Mouse (Mus musculus): ENCODE results near the gene Hmgb1.
"Not testable (repeated sequence)": the region's sequence is repeated elsewhere in the genome, so short reads cannot be mapped to it uniquely, and the experiment has no call there.

Gene Hmgb1

DNA sequence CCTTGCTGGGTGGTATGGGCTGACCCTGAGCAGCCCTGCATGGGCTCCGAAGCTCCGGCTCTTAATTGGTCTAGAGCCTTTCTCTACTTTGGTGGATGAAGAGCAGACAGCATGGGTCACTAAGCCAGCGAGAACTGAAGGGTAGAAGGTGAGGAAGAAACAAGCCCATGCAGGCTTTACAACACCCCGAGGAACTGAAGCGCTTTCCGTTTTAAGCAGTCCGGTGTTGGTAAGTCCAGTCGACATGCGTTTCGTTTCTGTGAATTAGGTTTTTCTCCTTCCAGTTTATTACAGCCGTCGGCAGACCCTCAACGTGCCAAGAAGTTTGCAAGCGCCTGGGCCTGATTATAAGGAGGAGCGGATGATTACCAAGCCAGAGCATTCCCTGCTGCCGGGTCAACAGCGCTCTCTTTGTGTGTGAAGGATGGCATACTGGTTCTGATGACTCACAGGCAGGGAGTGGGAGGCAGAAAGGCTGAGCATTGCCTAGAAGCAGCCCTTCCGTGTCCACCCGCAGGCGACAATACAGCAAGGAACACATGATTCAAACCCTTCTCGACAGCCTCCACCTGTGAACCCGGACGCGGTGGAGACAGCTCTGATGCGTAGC, 40.4 kb downstream of the Hmgb1 start:
- DNase-seq: peak; percentile 16

DNA sequence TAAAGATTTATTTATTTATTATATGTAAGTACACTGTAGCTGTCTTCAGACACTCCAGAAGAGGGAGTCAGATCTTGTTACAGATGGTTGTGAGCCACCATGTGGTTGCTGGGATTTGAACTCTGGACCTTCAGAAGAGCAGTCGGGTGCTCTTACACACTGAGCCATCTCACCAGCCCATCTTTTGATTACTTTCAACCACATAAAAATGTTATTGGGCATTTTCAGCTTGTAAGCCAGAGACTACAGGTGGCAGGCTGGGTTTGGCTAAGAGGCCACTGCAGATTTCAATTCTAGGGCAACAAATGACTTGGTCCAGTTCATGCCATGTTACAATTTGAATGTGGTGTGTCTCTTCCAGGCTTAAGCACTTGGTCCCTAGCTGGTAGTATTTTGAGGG, 43.1 kb downstream of the Hmgb1 start:
- not testable (repeated sequence) for DNase-seq

DNA sequence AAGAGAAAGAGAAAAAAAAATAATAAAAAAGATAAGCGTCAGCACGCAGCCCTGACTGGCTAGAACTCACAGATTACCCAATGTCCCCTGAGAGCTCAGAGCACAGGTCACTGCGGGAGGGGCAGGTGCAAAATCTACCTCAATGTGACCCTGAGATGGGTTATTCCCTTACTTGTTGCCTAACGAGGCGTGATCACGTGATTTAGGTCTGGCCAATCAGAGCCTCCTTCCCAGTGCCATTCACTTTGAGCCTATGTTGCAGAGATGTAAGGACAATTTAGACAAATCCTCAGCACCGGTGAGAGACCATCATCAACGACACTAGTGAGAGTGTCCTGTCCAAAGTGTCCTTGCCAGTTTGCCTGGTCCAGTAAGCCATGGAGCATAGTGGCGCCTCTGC, 44.0 kb downstream of the Hmgb1 start:
- no peak for DNase-seq

DNA sequence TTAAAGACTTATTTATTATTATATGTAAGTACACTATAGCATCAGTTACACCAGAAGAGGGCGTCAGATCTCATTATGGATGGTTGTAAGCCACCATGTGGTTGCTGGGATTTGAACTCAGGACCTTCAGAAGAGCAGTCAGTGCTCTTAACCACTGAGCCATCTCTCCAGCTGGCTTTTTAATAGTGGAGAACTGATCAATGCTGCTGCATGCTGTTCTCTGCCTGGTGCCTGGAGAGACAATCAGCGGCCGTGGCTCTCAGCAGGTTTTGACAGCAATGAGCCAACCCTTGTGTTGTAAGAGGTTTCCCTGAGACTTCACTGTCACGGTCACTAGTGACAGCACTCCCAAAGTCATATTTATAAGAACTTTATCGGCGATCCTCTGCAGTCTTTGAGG, 46.2 kb downstream of the Hmgb1 start:
- DNase-seq: not testable (repeated sequence)

DNA sequence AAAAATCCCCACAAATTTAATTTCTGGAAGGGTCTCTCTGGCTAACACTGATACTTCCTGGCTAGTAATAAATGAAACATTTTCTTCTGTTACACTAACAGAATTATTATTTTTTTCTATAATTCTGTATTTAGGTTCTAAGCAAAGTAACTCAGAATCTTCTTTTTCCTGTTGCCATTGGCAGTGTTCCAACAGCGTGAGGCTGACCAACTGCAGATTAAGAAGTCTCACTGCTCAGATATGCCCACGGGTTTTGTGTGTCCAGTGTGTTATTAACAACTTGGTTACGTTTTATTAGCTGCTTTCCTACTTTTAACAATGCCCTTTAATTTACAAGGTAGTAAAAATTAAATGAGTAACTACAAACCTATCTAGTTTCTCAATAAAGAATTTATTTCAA, 46.8 kb downstream of the Hmgb1 start:
- no peak for DNase-seq

DNA sequence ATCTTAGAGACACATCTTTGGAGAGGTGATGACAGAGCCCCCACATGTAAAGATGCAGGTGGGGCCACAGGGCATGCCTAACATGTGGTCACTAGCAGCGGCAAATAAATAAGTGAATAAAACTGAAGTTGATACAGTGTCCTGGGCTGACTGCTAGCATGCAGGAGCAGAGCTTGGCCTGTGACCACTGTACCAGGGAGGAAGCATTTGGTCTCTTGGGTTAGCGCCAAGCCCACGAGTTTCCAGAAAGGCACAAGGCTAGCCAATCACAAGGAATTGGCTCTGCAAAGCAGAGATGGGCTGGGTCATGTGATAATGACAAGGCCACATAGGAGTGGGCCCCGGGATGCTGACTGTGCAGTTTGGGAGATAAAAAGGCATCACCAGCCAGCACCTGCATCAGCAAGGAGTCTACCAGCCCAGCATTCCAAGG, 47.3 kb downstream of the Hmgb1 start:
- peak; percentile 34 for DNase-seq

DNA sequence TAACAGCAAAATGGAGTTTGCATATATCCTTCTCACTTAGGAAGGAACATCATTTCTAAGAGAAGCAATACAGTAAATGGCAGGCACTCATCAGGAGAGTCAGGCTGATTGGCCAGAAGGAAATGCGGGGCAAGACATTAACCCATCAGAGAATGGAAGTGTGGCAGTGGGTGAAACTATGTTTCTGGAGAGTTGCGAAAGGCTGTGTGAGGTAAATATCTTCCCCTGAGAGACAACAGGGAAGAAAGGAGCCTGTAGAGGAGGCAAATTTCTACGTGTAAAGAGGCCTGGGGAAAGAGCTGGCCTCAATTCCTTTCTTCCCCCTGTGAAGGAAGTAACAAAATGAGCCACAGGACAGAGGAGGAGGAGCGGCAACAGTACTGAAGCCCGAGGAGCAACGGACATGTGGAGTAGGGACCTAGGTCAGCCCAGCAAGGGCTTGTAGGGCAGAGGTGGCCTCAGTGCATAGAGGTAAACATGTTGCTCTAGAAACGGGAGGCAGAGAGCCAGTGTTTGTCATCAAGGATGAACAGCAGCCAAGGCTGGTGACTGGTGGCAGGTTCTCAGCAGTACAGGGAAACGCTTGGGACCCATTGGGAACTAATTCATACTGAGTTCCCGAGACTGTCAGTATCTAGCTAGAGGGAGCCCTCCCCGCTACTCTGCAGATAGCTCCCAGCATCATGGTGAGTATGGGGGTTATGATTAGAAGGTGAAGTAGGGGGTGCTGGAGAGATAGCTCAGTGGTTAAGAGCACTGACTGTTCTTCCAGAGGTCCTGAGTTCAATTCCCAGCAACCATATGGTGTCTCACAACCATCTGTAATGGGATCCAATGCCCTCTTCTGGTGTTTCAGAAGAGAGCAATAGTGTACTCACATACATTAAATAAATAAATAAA, 48.6 kb downstream of the Hmgb1 start:
- no peak for DNase-seq

DNA sequence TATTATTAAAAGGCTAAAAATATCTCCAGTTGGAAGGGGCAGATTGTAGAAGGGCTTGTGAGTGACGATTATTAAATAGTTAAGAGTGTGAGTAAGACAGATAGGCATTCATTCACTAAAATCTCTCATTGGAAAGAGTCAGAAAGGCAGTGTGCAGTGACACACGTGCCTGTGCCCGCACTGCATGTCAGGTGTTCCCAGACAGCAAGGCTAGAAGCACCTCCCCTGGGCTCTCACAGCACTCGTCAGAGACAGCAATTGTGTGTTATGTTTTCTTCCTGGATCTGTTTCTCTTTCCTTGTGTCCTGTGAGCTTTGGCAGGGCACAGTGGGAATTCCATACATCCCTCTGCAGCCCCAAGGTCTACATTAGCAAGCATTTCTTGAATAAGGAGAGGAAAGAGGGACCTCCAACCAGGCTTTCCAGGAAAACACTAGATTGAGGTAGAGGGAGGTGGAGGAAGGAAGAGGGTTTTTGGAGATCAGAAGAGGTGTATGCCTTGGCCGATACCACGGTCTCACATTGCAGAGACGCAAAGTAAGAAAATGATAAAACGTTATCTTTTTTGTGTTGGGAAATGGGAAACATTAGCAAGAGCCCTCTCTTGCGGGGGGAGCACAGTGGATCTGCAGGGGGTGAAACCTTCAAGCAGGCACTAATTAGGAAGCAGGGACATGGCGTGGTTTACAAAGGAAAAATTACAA, 49.4 kb downstream of the Hmgb1 start:
- DNase-seq: no peak

DNA sequence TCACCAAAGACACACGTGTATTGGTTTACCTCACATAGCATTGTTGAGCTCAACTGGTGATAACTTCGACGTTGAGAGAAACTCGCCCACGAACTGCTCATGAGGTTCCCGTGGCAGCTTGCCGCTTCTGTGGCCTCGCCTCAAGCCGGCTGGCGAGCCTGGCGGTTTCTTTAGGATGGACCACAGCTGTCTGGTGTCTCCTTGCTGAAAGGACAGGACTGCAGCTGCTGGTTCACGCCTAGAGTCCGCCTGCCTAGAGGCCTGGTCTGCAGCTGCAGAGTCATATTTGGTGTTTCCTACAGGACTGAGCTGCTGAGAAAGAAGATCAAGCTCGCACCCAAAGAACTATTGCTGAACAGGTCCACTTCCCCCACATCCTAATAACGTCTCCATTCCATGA, 55.8 kb downstream of the Hmgb1 start:
- no peak for DNase-seq

DNA sequence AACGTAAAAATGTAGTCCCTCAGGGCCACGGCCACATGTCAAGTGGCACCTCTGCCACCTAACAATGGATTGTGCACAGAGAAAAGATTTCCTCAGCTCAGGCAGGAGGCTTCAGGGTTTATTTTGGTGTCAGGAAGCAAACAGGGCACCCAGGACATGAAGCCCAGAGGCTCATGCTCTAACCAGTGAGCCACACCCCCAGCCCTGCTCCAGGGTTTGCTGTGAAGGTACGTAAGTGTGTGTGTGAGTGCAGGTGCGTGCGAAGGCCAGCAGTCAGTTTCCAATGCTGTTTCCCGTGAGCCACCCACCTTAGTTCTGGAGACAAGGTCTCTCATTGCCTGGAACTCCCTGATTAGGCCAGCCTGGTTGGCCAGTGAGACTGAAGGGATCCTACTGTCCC, 60.5 kb downstream of the Hmgb1 start:
- DNase-seq: no peak

DNA sequence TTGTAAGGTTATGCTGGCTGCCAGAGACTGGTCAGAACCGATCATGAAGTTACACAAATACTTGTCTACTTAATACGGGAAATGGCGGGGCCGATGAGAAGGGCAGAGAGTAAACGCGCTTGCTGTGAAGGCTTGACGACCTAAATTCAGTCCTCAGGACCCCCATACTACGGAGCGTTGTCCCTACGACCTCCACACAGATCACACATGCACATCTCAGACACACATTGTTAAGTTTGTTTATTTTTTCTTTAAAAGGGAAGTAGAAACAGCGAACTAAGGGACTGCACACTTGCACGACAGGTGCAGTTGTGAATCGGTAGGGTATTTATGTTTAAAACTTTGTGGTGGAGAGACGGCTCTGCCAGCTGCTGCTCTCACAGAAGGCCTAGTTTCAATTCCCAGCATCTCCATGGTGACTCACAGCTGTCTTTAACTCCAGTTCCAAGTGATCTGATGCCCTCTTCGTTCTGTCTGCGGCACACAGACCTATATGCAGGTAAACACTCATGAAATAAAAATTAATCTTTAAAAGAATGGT, 64.9 kb downstream of the Hmgb1 start:
- DNase-seq: no peak

DNA sequence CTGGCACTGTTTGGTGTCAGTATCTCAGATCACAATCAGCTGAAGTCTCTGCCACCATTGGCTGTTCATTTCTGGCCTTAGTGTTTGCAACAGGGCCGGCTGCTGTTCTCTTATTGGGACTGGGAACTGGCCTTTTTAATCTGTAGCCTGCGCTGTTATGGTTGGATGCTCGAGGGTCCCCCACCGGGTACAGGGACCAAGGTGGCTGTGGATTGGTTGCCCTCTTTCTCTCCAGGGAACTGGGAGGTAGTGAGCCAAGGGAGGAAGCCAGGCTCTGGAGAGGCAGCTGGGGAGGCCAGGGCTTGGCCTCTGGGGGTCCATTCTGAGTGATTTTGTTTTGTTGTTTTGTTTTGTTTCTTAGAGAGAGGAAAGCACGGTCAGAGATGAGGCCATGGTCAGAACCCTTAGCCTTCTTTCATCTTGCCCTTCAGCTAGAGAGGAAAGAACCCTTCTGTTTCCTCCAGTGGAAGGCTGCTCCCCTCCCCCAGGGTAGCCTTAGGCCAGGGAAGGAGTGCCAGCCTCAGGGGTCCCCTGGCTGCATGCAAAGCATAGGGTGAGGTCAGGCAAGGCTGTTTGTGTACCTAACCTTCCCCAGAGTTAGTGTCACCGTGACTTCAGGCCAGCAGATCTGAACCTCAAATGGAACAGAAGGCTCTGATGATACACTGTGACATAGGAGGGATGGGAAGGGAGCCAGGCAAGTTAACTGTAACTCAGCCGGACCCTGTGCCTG, 66.3 kb downstream of the Hmgb1 start:
- DNase-seq: no peak

DNA sequence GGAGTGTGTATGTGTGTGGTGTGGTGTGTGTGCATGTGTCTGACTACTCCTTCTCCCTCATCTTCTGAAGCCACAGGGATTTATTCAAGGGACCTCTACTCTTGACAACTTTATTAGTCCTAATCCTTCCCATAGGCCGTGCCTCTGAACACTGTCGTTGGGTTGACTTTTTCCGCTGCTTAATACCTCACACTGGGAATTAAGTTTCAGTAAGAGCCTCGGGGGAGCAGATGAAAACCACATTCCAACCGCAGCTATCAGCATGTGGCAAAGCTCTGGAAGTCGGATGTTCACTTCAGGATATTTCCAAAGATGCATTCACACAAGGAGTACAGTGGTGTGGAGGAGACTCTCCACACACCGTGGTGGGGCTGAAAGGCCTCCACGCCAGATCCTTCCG, 69.7 kb downstream of the Hmgb1 start:
- no peak for DNase-seq

DNA sequence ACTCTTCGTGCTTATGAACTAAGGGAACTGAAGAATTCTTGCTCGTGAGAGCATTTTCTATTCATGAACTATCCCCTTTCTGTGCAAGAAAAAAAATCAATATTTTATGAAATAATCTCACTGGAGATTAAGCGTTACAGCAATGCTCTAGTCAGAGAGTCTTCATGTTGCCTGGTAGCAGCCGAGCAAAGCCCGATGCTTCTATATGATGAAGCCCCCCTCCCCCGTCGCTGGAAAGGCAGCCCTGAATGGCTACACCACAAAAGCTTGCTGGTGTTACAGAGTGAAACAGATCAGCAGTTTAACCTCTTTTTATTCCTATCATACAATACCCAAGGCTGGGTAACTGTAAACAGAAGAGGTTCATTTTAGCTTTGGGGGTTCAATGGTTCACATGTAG, 70.3 kb downstream of the Hmgb1 start:
- no peak for DNase-seq

DNA sequence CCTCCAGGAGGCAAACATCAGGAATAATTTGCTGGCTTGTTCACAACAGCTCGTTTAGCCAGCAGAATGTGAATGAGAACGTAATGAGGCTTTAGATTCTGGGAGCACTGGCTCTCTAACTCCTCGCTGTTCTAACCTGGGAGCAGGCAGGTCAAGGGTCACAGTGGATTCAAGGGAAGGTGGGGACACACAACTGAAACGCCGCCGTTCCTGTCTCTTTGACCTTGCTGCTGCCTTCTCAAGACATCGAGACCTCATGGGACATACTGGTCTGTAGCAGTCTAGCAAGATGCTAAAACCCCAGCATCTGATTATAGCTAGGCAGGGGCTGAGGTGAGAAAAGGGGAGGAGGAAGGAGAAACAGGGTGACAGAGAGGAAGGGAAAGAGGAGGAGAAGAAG, 70.8 kb downstream of the Hmgb1 start:
- no peak for DNase-seq

DNA sequence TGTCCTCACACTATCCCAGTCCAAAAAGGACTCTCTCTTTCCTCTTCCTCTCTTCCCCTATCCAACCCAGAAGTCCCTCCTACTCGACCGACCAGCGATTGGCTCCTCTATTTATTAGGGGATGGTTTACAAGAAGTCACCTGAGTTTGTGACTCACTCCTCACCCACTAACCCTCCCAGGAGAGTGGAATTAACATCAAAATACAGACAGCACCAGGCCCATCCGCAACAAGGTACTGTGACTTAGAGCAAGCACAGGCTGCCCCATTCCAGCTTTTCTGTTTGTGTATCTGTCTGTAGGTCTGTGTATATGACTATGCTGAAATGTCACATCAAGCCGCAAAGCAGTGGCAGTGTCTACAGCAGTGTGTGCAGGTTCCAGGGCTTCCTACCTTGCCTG, 71.7 kb downstream of the Hmgb1 start:
- no peak for DNase-seq

DNA sequence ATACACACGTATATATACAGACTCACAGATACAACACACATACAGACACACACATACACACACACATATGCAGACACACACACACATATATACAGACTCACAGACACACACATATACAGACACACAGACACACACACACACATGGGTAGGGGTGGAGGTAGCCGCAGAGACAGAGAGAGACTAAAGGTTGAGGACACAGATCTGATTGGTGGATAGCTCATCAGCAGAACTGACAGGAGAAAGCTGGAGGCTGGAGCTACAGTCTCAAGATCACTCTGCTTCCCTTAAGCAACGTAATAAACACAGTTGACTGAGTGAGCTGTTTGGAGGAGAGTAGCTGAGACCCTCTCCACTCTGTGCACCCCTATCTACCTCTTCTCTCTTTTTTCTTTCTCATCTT, 75.1 kb downstream of the Hmgb1 start:
- DNase-seq: no peak

DNA sequence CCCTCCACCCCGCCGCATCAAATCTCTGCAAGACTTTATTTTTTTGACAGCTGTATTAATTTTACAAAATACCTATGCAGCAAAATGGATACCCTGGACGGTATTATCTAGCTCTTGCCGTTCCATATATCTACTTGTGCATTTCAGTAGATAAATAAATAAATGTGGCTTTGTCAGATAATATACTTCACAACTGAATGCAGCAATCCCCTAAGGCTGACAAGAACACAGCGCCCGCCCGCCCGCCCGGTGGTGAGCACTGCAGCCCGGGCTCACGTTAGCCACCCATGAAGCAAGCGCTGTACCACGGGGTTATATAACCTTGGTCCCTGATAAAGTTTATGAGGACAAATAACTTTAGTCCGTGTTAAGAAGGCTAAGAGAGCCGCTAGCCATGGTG, 76.1 kb downstream of the Hmgb1 start:
- no peak for DNase-seq

DNA sequence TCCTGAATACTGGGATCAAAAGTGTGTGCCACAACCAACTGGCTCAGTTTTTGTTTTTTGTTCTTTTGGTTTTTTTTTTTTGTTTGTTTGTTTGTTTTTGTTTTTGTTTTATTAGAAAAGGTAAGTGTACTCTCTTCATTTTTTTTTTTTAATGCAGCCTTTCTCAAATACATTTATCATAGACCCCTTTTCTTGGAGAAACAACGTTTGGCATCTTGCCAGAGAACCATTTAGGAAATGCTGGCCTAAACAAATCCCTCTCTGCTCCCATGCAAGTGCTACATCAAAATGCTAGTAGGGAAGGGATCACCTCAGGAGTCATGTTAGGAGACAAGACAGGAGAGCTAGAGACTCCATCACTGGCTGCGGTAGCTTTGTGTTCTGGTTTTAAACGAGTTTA, 76.7 kb downstream of the Hmgb1 start:
- no peak for DNase-seq

DNA sequence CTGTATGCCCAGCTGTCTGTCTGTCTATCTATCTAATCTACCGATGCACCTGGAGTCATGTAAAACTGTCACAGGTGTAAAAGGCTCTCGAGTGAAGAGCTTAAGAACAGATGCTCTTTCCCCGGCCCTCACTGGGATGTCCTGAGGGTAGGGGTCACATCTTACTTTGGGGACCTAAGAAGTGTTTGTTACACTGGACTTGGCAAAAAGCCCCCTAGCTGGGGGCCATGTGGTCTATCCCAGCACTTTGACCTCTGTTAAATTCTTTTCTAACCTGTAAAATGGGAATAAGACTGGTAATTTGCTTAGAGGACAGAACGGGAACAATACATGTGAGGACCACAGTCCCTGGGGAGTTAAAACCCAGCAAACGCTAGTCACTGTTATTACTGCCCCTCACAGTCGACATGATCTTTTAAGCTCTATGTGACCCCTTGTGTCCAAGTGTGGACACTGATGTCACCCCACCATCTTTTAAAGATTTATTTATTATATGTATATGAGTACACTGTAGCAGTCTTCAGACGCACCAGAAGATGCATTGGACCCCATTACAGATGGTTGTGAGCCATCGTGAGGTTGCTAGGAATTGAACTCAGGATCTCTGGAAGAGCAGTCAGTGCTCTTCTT, 80.1 kb downstream of the Hmgb1 start:
- no peak for DNase-seq

DNA sequence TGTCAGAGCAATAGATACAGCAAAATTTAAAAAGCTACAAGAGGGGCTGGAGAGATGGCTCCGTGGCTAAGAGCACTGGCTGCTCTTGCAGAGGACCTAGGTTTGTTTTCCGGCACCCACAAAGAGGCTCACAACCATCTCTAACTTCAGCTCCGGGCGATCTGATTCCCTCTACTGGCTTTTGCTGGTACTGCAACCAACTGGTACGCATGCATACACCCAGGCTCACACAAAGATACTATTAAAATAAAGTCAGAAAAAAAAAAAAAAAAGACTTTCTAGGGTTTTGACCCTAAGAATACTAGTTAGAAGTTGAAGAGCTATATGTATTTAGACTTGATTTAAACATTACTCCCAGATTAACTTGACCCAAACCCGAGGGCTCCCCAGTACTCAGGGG, 82.4 kb downstream of the Hmgb1 start:
- DNase-seq: no peak

DNA sequence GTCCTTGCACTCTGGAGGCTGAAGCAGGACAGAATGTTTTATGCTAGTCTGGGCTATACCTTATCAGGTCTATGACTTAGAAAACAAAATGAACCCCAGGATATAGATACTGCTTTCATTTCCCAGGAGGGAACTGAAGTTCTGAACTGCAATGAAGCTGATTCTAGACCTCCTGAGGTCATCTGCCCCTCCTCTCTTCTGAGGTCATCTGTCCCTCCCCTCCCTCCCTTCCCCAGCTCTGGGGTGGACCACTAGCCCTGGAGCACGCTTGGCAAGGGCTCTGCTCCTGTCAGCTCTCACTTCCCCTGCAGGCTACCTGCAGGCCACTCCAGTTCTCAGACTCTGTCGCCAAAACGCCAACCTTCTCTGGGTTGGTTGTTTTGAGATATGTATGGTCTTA, 84.2 kb downstream of the Hmgb1 start:
- DNase-seq: no peak

DNA sequence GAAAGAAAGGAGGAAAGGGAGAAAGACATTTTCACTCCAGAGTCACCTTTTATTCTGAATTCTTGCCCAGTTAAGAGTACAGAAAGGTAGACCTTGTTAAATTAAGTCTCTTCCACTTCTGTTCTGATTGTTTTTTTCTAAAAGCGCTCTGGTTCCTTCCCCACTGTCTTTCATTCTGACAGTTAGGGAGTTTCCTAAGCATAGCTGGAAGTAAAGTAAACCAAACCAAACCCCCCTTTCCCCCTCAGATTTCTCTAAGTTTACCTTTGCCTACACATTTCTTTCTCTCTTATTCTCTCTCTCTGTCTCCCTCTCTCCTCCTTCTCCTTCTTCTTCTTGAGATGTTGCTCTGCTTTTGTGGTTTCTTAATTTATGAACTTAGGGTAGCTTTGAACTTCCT, 85.3 kb downstream of the Hmgb1 start:
- no peak for DNase-seq
